Mouse (Mus musculus) Patski (cell line): ENCODE measurements around the gene Trappc2l. TPM values are rescaled to one million over a fixed set of nuclear protein-coding genes. Genes with fewer than 3 reads are reported as not detected.

Source experiments
- ATAC-seq: fragments of 100-300 bp; one replicate; pipeline ENCODE4 v1.8.0; 2021
- CTCF ChIA-PET: fragments of 350-600 bp; sonication (Branson Sonifier 250); formaldehyde crosslinking; loops from one replicate; lab custom pipeline; 2022; ENCODE audit warnings: inconsistent platforms; lab: Charles Lee
- POLR2A ChIA-PET: fragments of 350-600 bp; sonication (Branson Sonifier 250); formaldehyde crosslinking; loops from one replicate; lab custom pipeline; 2022; ENCODE audit warnings: antibody characterized with exemption, inconsistent platforms; lab: Charles Lee
- DNase-seq: peaks from one replicate; pipeline ENCODE4 v3.0.0-alpha.2; 2011; ENCODE audit warnings: low read depth, low spot score
- H3K27me3 ChIP-seq: fragments of 371-371 bp; one replicate; pipeline ENCODE4 v1.5.1; 2021
- CTCF ChIP-seq: fragments of 100-300 bp; IDR thresholded peaks from one replicate; pipeline ENCODE4 v1.5.1; 2021
- in situ Hi-C: fragments of 300-500 bp; cut with MboI; formaldehyde crosslinking; loops from 3 replicates; pipeline ENCODE4 v1.11.1; 2018; ENCODE audit warnings: low pct_unique_long_range_greater_than_20kb, mixed read lengths
- polyA plus RNA-seq: library from polyadenylated mRNA; unstranded; gene quantifications from one replicate; pipeline ENCODE4 v1.2.3, GENCODE M21; 2021

The Trappc2l gene
- polyA plus RNA-seq, 1 experiment from 2014 or later: 99.5 TPM

GRCm38 (mm10) chr8:122604640-122605039, 6.8 kb upstream of the Trappc2l start:
- ChIA-PET POLR2A (interaction anchor here (0.6 to 1.4 kb wide), 2 partner anchors 24 to 72 kb away, joined by 3 read pairs; no protein-coding TSS in a partner anchor), CTCF (interaction anchor here (0.8 to 1.3 kb wide), 2 partner anchors 11 to 29 kb away, joined by 3 to 7 read pairs; partner anchors contain the start of gene Aprt)
- ATAC-seq (no peak), DNase-seq (no peak)
- TF ChIP-seq CTCF: no peak
- in situ Hi-C loops: no loop called here
- no peaks in the 10 kb centered on the region for H3K27me3 ChIP-seq

- in situ Hi-C loops: no loop called here
- ChIA-PET POLR2A (interaction anchor here (0.6 to 1.4 kb wide), 2 partner anchors 25 to 71 kb away, joined by 3 read pairs; no protein-coding TSS in a partner anchor), CTCF (interaction anchor here (1.3 kb wide), 1 partner anchor 29 kb away, joined by 7 read pairs; the partner anchor contains the start of gene Aprt)
Observed at GRCm38 (mm10) chr8:122605367-122605766, 6.1 kb upstream of the Trappc2l start.

GRCm38 (mm10) chr8:122606810-122607209, 4.6 kb upstream of the Trappc2l start:
- no peak for DNase-seq
- in situ Hi-C loops: no loop called here
- ChIA-PET CTCF (no interaction called here), POLR2A (no interaction called here)
- H3K27me3 ChIP-seq: no peaks in the 10 kb centered on the region
- no peak for TF ChIP-seq CTCF
- ATAC-seq: no peak

More at GRCm38 (mm10) chr8:122605367-122605766, 6.1 kb upstream of the Trappc2l start:
- no peak for TF ChIP-seq CTCF
- H3K27me3 ChIP-seq: no peaks in the 10 kb centered on the region
- ATAC-seq (no peak), DNase-seq (no peak)

- ChIA-PET POLR2A (interaction anchor here (0.7 to 3.8 kb wide), 3 partner anchors 13 to 43 kb away, joined by 3 to 26 read pairs (median 13); partner anchors contain the start of genes Aprt and Cdt1), CTCF (interaction anchor here (1.2 to 2.4 kb wide), 3 partner anchors 12 to 41 kb away, joined by 3 to 6 read pairs (median 3); partner anchors contain the start of gene Cdt1)
- no peaks in the 10 kb centered on the region for H3K27me3 ChIP-seq
- ATAC-seq (no peak), DNase-seq (no peak)
- no peak for TF ChIP-seq CTCF
- in situ Hi-C loops: no loop called here
Observed at GRCm38 (mm10) chr8:122610209-122610608, 1.2 kb upstream of the Trappc2l start.

GRCm38 (mm10) chr8:122610612-122611277, 695 bp upstream of the Trappc2l start:
- ChIA-PET CTCF (interaction anchor here (1.2 to 2.4 kb wide), 2 partner anchors 30 to 42 kb away, joined by 3 to 6 read pairs; partner anchors contain the start of gene Cdt1), POLR2A (interaction anchor here (2.9 to 3.8 kb wide), 2 partner anchors 34 to 43 kb away, joined by 13 to 26 read pairs; partner anchors contain the start of genes Aprt and Cdt1)
- DNase-seq (no peak), ATAC-seq (peak; percentile 49)
- no peak for TF ChIP-seq CTCF
- in situ Hi-C loops: no loop called here
- H3K27me3 ChIP-seq: no peaks in the 10 kb centered on the region

GRCm38 (mm10) chr8:122616181-122616905, 4.9 kb downstream of the Trappc2l start:
- no peak for ATAC-seq
- ChIA-PET CTCF (interaction anchor here (2.6 kb wide), 1 partner anchor 214 kb away, joined by 10 read pairs; no protein-coding TSS in a partner anchor), POLR2A (no interaction called here)
- TF ChIP-seq CTCF: no peak
- DNase-seq: no peak
- in situ Hi-C loops: loop anchor here (5.0 kb wide), 2 partner anchors 61 to 216 kb away; no protein-coding TSS in a partner anchor
- no peaks in the 10 kb centered on the region for H3K27me3 ChIP-seq

GRCm38 (mm10) chr8:122617947-122618546, 6.6 kb downstream of the Trappc2l start:
- POLR2A ChIA-PET: no interaction called here
- ATAC-seq: no peak
- in situ Hi-C loops: loop anchor here (5.0 kb wide), 2 partner anchors 59 to 214 kb away; no protein-coding TSS in a partner anchor
- CTCF ChIA-PET: interaction anchor here (0.9 to 2.6 kb wide), 5 partner anchors 24 to 212 kb away, joined by 3 to 10 read pairs (median 4); no protein-coding TSS in a partner anchor
- DNase-seq: no peak
- H3K27me3 ChIP-seq: no peaks in the 10 kb centered on the region
- TF ChIP-seq CTCF: no peak

- in situ Hi-C loops: loop anchor here (5.0 kb wide), 2 partner anchors 58 to 213 kb away; no protein-coding TSS in a partner anchor
- CTCF ChIA-PET: interaction anchor here (0.9 to 2.6 kb wide), 6 partner anchors 23 to 212 kb away, joined by 3 to 10 read pairs (median 4); no protein-coding TSS in a partner anchor
- no peak for TF ChIP-seq CTCF
- no peak for ATAC-seq
- POLR2A ChIA-PET: no interaction called here
- H3K27me3 ChIP-seq: no peaks in the 10 kb centered on the region
- no peak for DNase-seq
Observed at GRCm38 (mm10) chr8:122618660-122619378, 7.4 kb downstream of the Trappc2l start.

- in situ Hi-C loops: no loop called here
- ATAC-seq (no peak), DNase-seq (no peak)
- H3K27me3 ChIP-seq: no peaks in the 10 kb centered on the region
- ChIA-PET POLR2A (no interaction called here), CTCF (interaction anchor here (1.1 kb wide), 1 partner anchor 12 kb away, joined by 3 read pairs; no protein-coding TSS in a partner anchor)
- no peak for TF ChIP-seq CTCF
Observed at GRCm38 (mm10) chr8:122620446-122620845, 9.0 kb downstream of the Trappc2l start.
